Mouse (Mus musculus): ENCODE measurements around the gene Slfn3. TPM values are rescaled to one million over a fixed set of nuclear protein-coding genes. Genes with fewer than 3 reads are reported as not detected.

Slfn3 gene
- total RNA-seq, 2 experiments from 2014 or later, result 0.40 to 0.66 TPM

Other genes with a start within 250 kb of the Slfn3 start
- gene Slfn5, start 240.0 kb upstream of the Slfn3 start, total RNA-seq (2021), result 1 to 10 TPM; 2.4 to 4.2 TPM
- gene Slfn9, start 199.5 kb upstream of the Slfn3 start, total RNA-seq (2021), result under 1 TPM; 0.21 to 0.28 TPM
- under 1 TPM; 0.80 to 0.81 TPM for gene Slfn8, start 170.5 kb upstream of the Slfn3 start, total RNA-seq (2021)
- gene Slfn2, start 126.2 kb upstream of the Slfn3 start, total RNA-seq (2021), result 1 to 10 TPM in 1 of 2 experiments, under 1 TPM in 1; 0.80 to 1.8 TPM
- not detected for gene Slfn1, start 74.5 kb upstream of the Slfn3 start, total RNA-seq (2021)
- not detected for gene Slfn4, start 16.1 kb upstream of the Slfn3 start, total RNA-seq (2021)
- gene Slfn14, start 95.4 kb downstream of the Slfn3 start, total RNA-seq (2021), result under 1 TPM in 1 of 2 experiments, not detected in 1; 0.09 TPM
- 100 to 1,000 TPM; 280 to 293 TPM for gene Ap2b1, start 107.7 kb downstream of the Slfn3 start, total RNA-seq (2021)
- gene Pex12, start 111.3 kb downstream of the Slfn3 start, total RNA-seq (2021), result 10 to 100 TPM in 1 of 2 experiments, 1 to 10 TPM in 1; 7.0 to 10.1 TPM
- gene Rasl10b, start 217.8 kb downstream of the Slfn3 start, total RNA-seq (2021), result 100 to 1,000 TPM; 268 to 269 TPM
- not detected for gene Gas2l2, start 238.1 kb downstream of the Slfn3 start, total RNA-seq (2021)
- under 1 TPM; 0.47 to 0.53 TPM for gene 1700020L24Rik, start 246.3 kb downstream of the Slfn3 start, total RNA-seq (2021)

Data from left cerebral cortex, adult 18-20 months (tissue).